Mouse (Mus musculus) liver, embryonic 15.5 days (tissue): Measurements from ENCODE around the gene Gm11563. TPM values are rescaled to one million over a fixed set of nuclear protein-coding genes. Genes with fewer than 3 reads are reported as not detected.
"Not testable (repeated sequence)": the region's sequence is repeated elsewhere in the genome, so short reads cannot be mapped to it uniquely, and the experiment has no call there.

Experiments
- ATAC-seq: fragments of 200-750 bp; cut with Nextera tagmentation; 2 replicates; pipeline ENCODE4 v1.8.0; 2017; ENCODE audit warnings: moderate number of reproducible peaks, mild to moderate bottlenecking, moderate library complexity; ENCODE audit not compliant: insufficient read depth
- H3K27ac ChIP-seq: fragments of 300-500 bp; sonication (generic); replicated peaks from 2 replicates; pipeline ENCODE4 v1.5.1; 2015; ENCODE audit warnings: mild to moderate bottlenecking, inconsistent platforms
- H3K27me3 ChIP-seq: fragments of 300-500 bp; sonication (generic); 2 replicates; pipeline ENCODE4 v1.6.1; 2015; ENCODE audit warnings: mild to moderate bottlenecking, inconsistent platforms
- H3K36me3 ChIP-seq: fragments of 300-500 bp; sonication (generic); replicated peaks from 2 replicates; pipeline ENCODE4 v1.6.1; 2015; ENCODE audit warnings: moderate library complexity, mild to moderate bottlenecking, inconsistent platforms
- H3K4me1 ChIP-seq: fragments of 300-500 bp; sonication (generic); replicated peaks from 2 replicates; pipeline ENCODE4 v1.6.1; 2015; ENCODE audit warnings: inconsistent platforms
- H3K4me2 ChIP-seq: fragments of 300-500 bp; sonication (generic); 2 replicates; pipeline ENCODE4 v1.6.1; 2015; ENCODE audit warnings: moderate library complexity, mild to moderate bottlenecking, inconsistent platforms
- H3K4me3 ChIP-seq: fragments of 300-500 bp; sonication (generic); replicated peaks from 2 replicates; pipeline ENCODE4 v1.5.1; 2015; ENCODE audit warnings: mild to moderate bottlenecking, inconsistent platforms
- H3K9ac ChIP-seq: fragments of 300-500 bp; sonication (generic); 2 replicates; pipeline ENCODE4 v1.6.1; 2015; ENCODE audit warnings: moderate library complexity, mild to moderate bottlenecking, inconsistent platforms
- H3K9me3 ChIP-seq: fragments of 300-500 bp; sonication (generic); replicated peaks from 2 replicates; pipeline ENCODE4 v1.6.1; 2016; ENCODE audit warnings: inconsistent platforms
- WGBS: fragments of 180-500 bp; shearing (Covaris S2); methylation state at CpG from one replicate; pipeline ENCODE4 v1.1.7; 2015; ENCODE audit warnings: mixed read lengths; ENCODE audit not compliant: insufficient replicate concordance; 5-methylcytosine and 5-hydroxymethylcytosine counted together
- polyA plus RNA-seq: library from polyadenylated mRNA; unstranded; fragments of >200 nt; fragmentation: Nextera tagmentation; extraction: Ambion mirVana; gene quantifications from 2 replicates; pipeline ENCODE4 v1.2.1, GENCODE M21; 2015

The Gm11563 gene
- polyA plus RNA-seq, 1 experiment from 2014 or later, result not detected

GRCm38 (mm10) chr11:99640926-99641325 lies 17.8 kb downstream of the Gm11563 start:
- Histone ChIP-seq H3K27ac (no peak overlapping the region), H3K9ac (no peak overlapping the region), H3K4me2 (no peak overlapping the region), H3K9me3 (no peaks in the 10 kb centered on the region), H3K4me1 (no peaks in the 10 kb centered on the region), H3K4me3 (no peak overlapping the region), H3K27me3 (no peaks in the 10 kb centered on the region), H3K36me3 (no peaks in the 10 kb centered on the region)
- no peak for ATAC-seq
- WGBS, result 12% methylated on average over 1 of the region's 1 CpGs

- no peaks in the 10 kb centered on the region for H3K36me3 ChIP-seq
- WGBS, result 55% methylated on average over 1 of the region's 1 CpGs
- no peak overlapping the region for H3K27ac ChIP-seq
- H3K4me3 ChIP-seq, result no peak overlapping the region
- H3K27me3 ChIP-seq, result no peaks in the 10 kb centered on the region
- no peak for ATAC-seq
- H3K4me2 ChIP-seq, result no peak overlapping the region
- no peaks in the 10 kb centered on the region for H3K4me1 ChIP-seq
- H3K9ac ChIP-seq, result no peak overlapping the region
- H3K9me3 ChIP-seq, result no peaks in the 10 kb centered on the region
Measured at GRCm38 (mm10) chr11:99637086-99637485, 21.7 kb downstream of the Gm11563 start.

GRCm38 (mm10) chr11:99634653-99635134 lies 24.1 kb downstream of the Gm11563 start, which contains the start of gene Krtap4-2:
Gene Krtap4-2 (minus strand): TSS chr11:99635084.
- Histone ChIP-seq H3K27ac (no peak within 1 kb of the TSS), H3K9me3 (no peaks in the 10 kb centered on the region), H3K4me1 (no peaks in the 10 kb centered on the region), H3K9ac (no peak within 1 kb of the TSS), H3K4me3 (no peak within 1 kb of the TSS), H3K27me3 (no peaks in the 10 kb centered on the region), H3K4me2 (no peak within 1 kb of the TSS), H3K36me3 (no peaks in the 10 kb centered on the region)
- 46% methylated on average over 8 of the region's 8 CpGs for WGBS
- ATAC-seq, result no peak

GRCm38 (mm10) chr11:99633293-99633692 lies 25.5 kb downstream of the Gm11563 start:
- Histone ChIP-seq H3K4me2 (no peak overlapping the region), H3K4me1 (no peaks in the 10 kb centered on the region), H3K36me3 (no peaks in the 10 kb centered on the region), H3K9ac (no peak overlapping the region), H3K9me3 (no peaks in the 10 kb centered on the region), H3K4me3 (no peak overlapping the region), H3K27ac (no peak overlapping the region), H3K27me3 (no peaks in the 10 kb centered on the region)
- WGBS, result 33% methylated on average over 2 of the region's 2 CpGs
- no peak for ATAC-seq

- 44% methylated on average over 3 of the region's 3 CpGs for WGBS
- Histone ChIP-seq H3K9ac (no peak overlapping the region), H3K9me3 (no peaks in the 10 kb centered on the region), H3K4me3 (no peak overlapping the region), H3K36me3 (no peaks in the 10 kb centered on the region), H3K4me2 (no peak overlapping the region), H3K27ac (no peak overlapping the region), H3K4me1 (no peaks in the 10 kb centered on the region), H3K27me3 (no peaks in the 10 kb centered on the region)
- no peak for ATAC-seq
Measured at GRCm38 (mm10) chr11:99630890-99631289, 27.9 kb downstream of the Gm11563 start.

- Histone ChIP-seq H3K4me3 (no peak within 1 kb of the TSS), H3K27me3 (no peaks in the 10 kb centered on the region), H3K27ac (no peak within 1 kb of the TSS), H3K36me3 (no peaks in the 10 kb centered on the region), H3K9me3 (no peaks in the 10 kb centered on the region), H3K4me2 (no peak within 1 kb of the TSS), H3K9ac (no peak within 1 kb of the TSS), H3K4me1 (no peaks in the 10 kb centered on the region)
- WGBS, result 60% methylated on average over 4 of the region's 4 CpGs
- no peak for ATAC-seq
Measured at GRCm38 (mm10) chr11:99628138-99628537, 30.6 kb downstream of the Gm11563 start, which contains the start of gene Krtap4-1. Gene Krtap4-1 (minus strand): TSS chr11:99628238.

- H3K27me3 ChIP-seq, result no peaks in the 10 kb centered on the region
- no peak within 1 kb of the TSS for H3K4me3 ChIP-seq
- H3K9me3 ChIP-seq, result no peaks in the 10 kb centered on the region
- H3K4me2 ChIP-seq, result no peak within 1 kb of the TSS
- ATAC-seq, result no peak
- WGBS, result 68% methylated on average over 2 of the region's 2 CpGs
- H3K9ac ChIP-seq, result no peak within 1 kb of the TSS
- no peak within 1 kb of the TSS for H3K27ac ChIP-seq
- H3K4me1 ChIP-seq, result no peaks in the 10 kb centered on the region
- no peaks in the 10 kb centered on the region for H3K36me3 ChIP-seq
Measured at GRCm38 (mm10) chr11:99620335-99620734, 38.4 kb downstream of the Gm11563 start, which contains the start of gene Gm11562. Gene Gm11562 (minus strand): TSS chr11:99620435.

GRCm38 (mm10) chr11:99614796-99615363 lies 43.9 kb downstream of the Gm11563 start, which contains the start of gene Krtap2-4:
Gene Krtap2-4 (minus strand): TSS chr11:99614846.
- H3K4me1 ChIP-seq, result no peaks in the 10 kb centered on the region
- no peak for ATAC-seq
- no peaks in the 10 kb centered on the region for H3K9me3 ChIP-seq
- H3K4me2 ChIP-seq, result no peak within 1 kb of the TSS
- WGBS, result 39% methylated on average over 3 of the region's 3 CpGs
- no peak within 1 kb of the TSS for H3K4me3 ChIP-seq
- H3K27ac ChIP-seq, result no peak within 1 kb of the TSS
- no peaks in the 10 kb centered on the region for H3K27me3 ChIP-seq
- no peak within 1 kb of the TSS for H3K9ac ChIP-seq
- no peaks in the 10 kb centered on the region for H3K36me3 ChIP-seq

GRCm38 (mm10) chr11:99610089-99610488 lies 48.7 kb downstream of the Gm11563 start, which contains the start of gene Gm11937:
Gene Gm11937 (minus strand): TSS chr11:99610189.
- not testable (repeated sequence) for H3K27ac ChIP-seq
- WGBS, result 35% methylated on average over 2 of the region's 2 CpGs

GRCm38 (mm10) chr11:99609126-99609525 lies 49.6 kb downstream of the Gm11563 start:
- Histone ChIP-seq H3K36me3 (no peaks in the 10 kb centered on the region), H3K9ac (no peak overlapping the region), H3K4me1 (no peaks in the 10 kb centered on the region), H3K4me3 (no peak overlapping the region), H3K27me3 (no peaks in the 10 kb centered on the region), H3K27ac (no peak overlapping the region), H3K9me3 (no peaks in the 10 kb centered on the region), H3K4me2 (no peak overlapping the region)
- no peak for ATAC-seq
- 26% methylated on average over 1 of the region's 1 CpGs for WGBS

More at GRCm38 (mm10) chr11:99610089-99610488, 48.7 kb downstream of the Gm11563 start, which contains the start of gene Gm11937:
- not testable (repeated sequence) for H3K4me2 ChIP-seq, H3K36me3 ChIP-seq, H3K9ac ChIP-seq, H3K4me1 ChIP-seq, H3K27me3 ChIP-seq, H3K9me3 ChIP-seq, H3K4me3 ChIP-seq, ATAC-seq
